Mouse (Mus musculus): ENCODE results near the gene Elf2. TPM values are rescaled to one million over a fixed set of nuclear protein-coding genes. Genes with fewer than 3 reads are reported as not detected.

Elf2 gene
- polyA plus RNA-seq (2015; fragmentation: Nextera tagmentation; extraction: Ambion mirVana) = 43.4 and 53.5 TPM in 2 replicates

DNA sequence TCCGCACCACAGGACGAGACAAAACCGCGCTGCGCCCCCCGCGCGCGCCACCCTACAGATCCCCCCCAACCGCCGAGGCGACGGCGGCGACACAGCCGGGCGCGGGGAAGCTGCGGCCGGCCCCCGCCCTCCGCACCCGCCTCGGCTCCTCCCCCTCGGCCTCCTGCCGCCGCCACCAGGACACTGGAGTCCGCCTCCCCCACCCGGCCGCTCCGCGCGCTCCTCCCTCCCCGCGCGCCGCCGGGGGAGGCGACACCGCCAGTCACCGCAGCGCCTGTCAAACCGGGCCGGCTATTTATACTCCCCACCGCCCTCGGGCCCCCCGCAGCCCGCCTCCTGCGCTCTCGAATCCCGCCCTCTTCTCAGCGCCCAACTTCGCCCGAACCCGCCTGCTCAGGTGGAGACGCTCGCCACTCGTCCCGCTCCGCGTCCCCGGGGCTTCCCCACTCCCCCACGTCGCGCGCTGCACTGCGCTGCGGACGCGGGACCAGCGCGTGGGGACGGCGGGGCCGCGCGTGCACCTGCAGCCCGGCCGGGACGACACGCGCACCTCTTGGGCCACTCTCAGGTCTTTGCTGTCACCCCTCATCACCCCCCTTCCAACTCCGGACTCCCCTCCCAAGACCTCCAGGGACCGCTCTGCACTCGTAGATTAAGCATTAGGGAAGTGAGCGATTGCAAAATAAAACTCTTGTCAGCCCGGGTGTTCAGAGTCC lies at the start of gene Elf2:
TSS of gene Elf2 (minus strand) at position 112 of the 716 bp plus-strand sequence.
- Histone ChIP-seq H3K27me3 (replicated peaks; ENCODE audit: control insufficient read depth, insufficient read depth, low read length) (no peaks in the 10 kb centered on the region), H3K27ac (ENCODE audit: low read length) (peak within 1 kb of the TSS; percentile 96), H3K4me1 (ENCODE audit: control insufficient read depth, insufficient read depth, low read length) (no peaks in the 10 kb centered on the region), H3K9me3 (ENCODE audit: control insufficient read depth, low read length) (no peaks in the 10 kb centered on the region), H3K36me3 (ENCODE audit: control insufficient read depth, insufficient read depth, low read length) (no peaks in the 10 kb centered on the region), H3K9ac (ENCODE audit: low read depth, low read length) (peak within 1 kb of the TSS; percentile 94), H3K4me3 (ENCODE audit: low read length) (peak within 1 kb of the TSS; percentile 90), H3K4me2 (ENCODE audit: low read depth, low read length) (peak within 1 kb of the TSS; percentile 89)
- WGBS = 0% methylated on average over 78 of the region's 87 CpGs
- peak; percentile 88 for ATAC-seq

- Histone ChIP-seq H3K27me3 (replicated peaks; ENCODE audit: control insufficient read depth, insufficient read depth, low read length) (no peaks in the 10 kb centered on the region), H3K27ac (ENCODE audit: low read length) (no peak overlapping the region), H3K9ac (ENCODE audit: low read depth, low read length) (0 out of 2 replicates have a peak overlapping the region, but pooled peaks have one; percentile 0), H3K4me2 (ENCODE audit: low read depth, low read length) (peak overlapping the region; percentile 13), H3K36me3 (ENCODE audit: control insufficient read depth, insufficient read depth, low read length) (no peaks in the 10 kb centered on the region), H3K9me3 (ENCODE audit: control insufficient read depth, low read length) (no peaks in the 10 kb centered on the region), H3K4me1 (ENCODE audit: control insufficient read depth, insufficient read depth, low read length) (no peaks in the 10 kb centered on the region; the same call in 1 of the 2 replicates), H3K4me3 (ENCODE audit: low read length) (no peak overlapping the region)
- peak; percentile 72; the same call in 1 of the 2 replicates for ATAC-seq
- WGBS = 4% methylated on average over 13 of the region's 13 CpGs
Measured at GRCm38 (mm10) chr3:51388904-51389303, 48.4 kb upstream of the Elf2 start.

DNA sequence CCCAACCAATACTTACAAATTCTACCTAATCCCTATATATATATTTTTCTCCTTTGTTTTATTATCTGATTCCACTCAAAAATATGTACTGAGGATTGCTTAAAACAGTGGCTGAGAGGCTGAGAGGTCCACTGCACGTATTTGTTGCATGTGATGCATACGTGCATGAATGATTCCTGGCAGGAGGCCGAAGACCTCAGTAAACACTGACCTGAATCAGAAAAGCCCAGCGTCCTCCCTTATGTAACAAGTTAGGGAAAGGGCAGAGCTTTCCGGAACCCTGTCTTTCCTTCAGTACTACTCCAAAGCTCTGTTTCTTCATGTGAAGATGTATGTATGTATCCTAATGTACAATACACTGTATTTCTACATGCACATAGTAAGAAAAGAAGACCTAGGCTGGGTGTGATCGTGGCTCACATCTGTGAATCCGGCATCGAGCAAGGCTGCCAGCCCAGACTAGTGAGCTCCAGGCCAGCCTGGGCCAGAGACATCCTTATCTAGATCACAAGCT lies 47.5 kb upstream of the Elf2 start:
- H3K27me3 ChIP-seq (replicated peaks; ENCODE audit: control insufficient read depth, insufficient read depth, low read length) = no peaks in the 10 kb centered on the region
- ATAC-seq = no peak
- H3K4me2 ChIP-seq (ENCODE audit: low read depth, low read length) = no peak overlapping the region
- WGBS = 63% methylated on average over 8 of the region's 8 CpGs
- no peak overlapping the region for H3K4me3 ChIP-seq (ENCODE audit: low read length)
- H3K4me1 ChIP-seq (ENCODE audit: control insufficient read depth, insufficient read depth, low read length) = no peaks in the 10 kb centered on the region; the same call in 1 of the 2 replicates
- no peaks in the 10 kb centered on the region for H3K9me3 ChIP-seq (ENCODE audit: control insufficient read depth, low read length)
- no peaks in the 10 kb centered on the region for H3K36me3 ChIP-seq (ENCODE audit: control insufficient read depth, insufficient read depth, low read length)
- no peak overlapping the region for H3K9ac ChIP-seq (ENCODE audit: low read depth, low read length)
- no peak overlapping the region for H3K27ac ChIP-seq (ENCODE audit: low read length)

GRCm38 (mm10) chr3:51387134-51387451 lies 46.6 kb upstream of the Elf2 start:
- Histone ChIP-seq H3K9ac (ENCODE audit: low read depth, low read length) (no peak overlapping the region), H3K4me2 (ENCODE audit: low read depth, low read length) (no peak overlapping the region), H3K4me3 (ENCODE audit: low read length) (no peak overlapping the region), H3K9me3 (ENCODE audit: control insufficient read depth, low read length) (no peaks in the 10 kb centered on the region), H3K27ac (ENCODE audit: low read length) (no peak overlapping the region), H3K36me3 (ENCODE audit: control insufficient read depth, insufficient read depth, low read length) (no peaks in the 10 kb centered on the region), H3K4me1 (ENCODE audit: control insufficient read depth, insufficient read depth, low read length) (no peaks in the 10 kb centered on the region; the same call in 1 of the 2 replicates), H3K27me3 (replicated peaks; ENCODE audit: control insufficient read depth, insufficient read depth, low read length) (no peaks in the 10 kb centered on the region)
- WGBS = 73% methylated on average over 3 of the region's 3 CpGs
- no peak for ATAC-seq

GRCm38 (mm10) chr3:51386441-51387133 lies 46.1 kb upstream of the Elf2 start:
- WGBS = 52% methylated on average over 12 of the region's 12 CpGs

DNA sequence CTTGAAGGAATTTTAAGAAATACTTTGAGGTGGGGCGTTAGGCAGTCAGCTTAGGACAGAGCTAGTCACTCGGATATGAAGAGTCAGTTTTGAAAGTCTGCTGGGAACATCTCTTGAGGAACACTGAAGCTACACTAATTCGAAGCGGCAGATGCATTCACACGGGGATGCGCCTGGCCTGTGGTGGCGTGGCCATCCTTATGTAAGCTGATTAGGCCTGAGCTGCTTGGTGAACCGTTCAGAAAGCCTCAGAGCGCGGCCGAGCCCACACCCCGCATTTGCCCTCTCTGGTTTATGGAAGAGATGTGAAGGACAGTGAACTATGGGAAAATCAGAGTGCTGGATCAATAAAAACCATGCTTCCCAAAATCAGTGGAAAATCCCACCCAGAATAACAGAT lies 42.9 kb upstream of the Elf2 start:
- no peak overlapping the region for H3K4me3 ChIP-seq (ENCODE audit: low read length)
- H3K36me3 ChIP-seq (ENCODE audit: control insufficient read depth, insufficient read depth, low read length) = no peaks in the 10 kb centered on the region
- H3K27me3 ChIP-seq (replicated peaks; ENCODE audit: control insufficient read depth, insufficient read depth, low read length) = no peaks in the 10 kb centered on the region
- H3K27ac ChIP-seq (ENCODE audit: low read length) = no peak overlapping the region
- no peaks in the 10 kb centered on the region for H3K9me3 ChIP-seq (ENCODE audit: control insufficient read depth, low read length)
- WGBS = 80% methylated on average over 12 of the region's 12 CpGs
- peaks cover 2% of the 10 kb centered on the region; the same call in 1 of the 2 replicates for H3K4me1 ChIP-seq (ENCODE audit: control insufficient read depth, insufficient read depth, low read length)
- ATAC-seq = no peak
- no peak overlapping the region for H3K9ac ChIP-seq (ENCODE audit: low read depth, low read length)
- H3K4me2 ChIP-seq (ENCODE audit: low read depth, low read length) = no peak overlapping the region

More at GRCm38 (mm10) chr3:51386441-51387133, 46.1 kb upstream of the Elf2 start:
- no peak overlapping the region for H3K9ac ChIP-seq (ENCODE audit: low read depth, low read length)
- H3K9me3 ChIP-seq (ENCODE audit: control insufficient read depth, low read length) = no peaks in the 10 kb centered on the region
- H3K4me1 ChIP-seq (ENCODE audit: control insufficient read depth, insufficient read depth, low read length) = no peaks in the 10 kb centered on the region; the same call in 1 of the 2 replicates
- no peak overlapping the region for H3K27ac ChIP-seq (ENCODE audit: low read length)
- H3K36me3 ChIP-seq (ENCODE audit: control insufficient read depth, insufficient read depth, low read length) = no peaks in the 10 kb centered on the region
- H3K4me2 ChIP-seq (ENCODE audit: low read depth, low read length) = no peak overlapping the region
- ATAC-seq = no peak
- H3K4me3 ChIP-seq (ENCODE audit: low read length) = no peak overlapping the region
- no peaks in the 10 kb centered on the region for H3K27me3 ChIP-seq (replicated peaks; ENCODE audit: control insufficient read depth, insufficient read depth, low read length)

DNA sequence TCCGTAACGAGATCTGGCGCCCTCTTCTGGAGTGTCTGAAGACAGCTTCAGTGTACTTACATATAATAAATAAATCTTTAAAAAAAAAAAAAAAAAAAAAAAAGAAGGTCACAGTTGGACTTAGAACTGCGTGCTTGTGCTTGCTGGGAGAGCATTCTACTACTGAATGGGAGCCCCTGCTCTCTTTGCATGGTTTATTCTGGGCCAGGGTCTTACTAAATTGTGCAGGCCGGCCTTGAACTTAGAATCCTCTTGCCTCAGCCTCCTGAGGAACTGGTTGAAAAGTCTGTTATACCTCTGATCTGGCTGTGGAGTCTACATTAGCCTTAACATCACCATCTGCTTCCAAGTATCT lies 40.2 kb upstream of the Elf2 start:
- peaks cover 4% of the 10 kb centered on the region; the same call in 1 of the 2 replicates for H3K4me1 ChIP-seq (ENCODE audit: control insufficient read depth, insufficient read depth, low read length)
- no peak overlapping the region for H3K9ac ChIP-seq (ENCODE audit: low read depth, low read length)
- no peak for ATAC-seq
- H3K4me2 ChIP-seq (ENCODE audit: low read depth, low read length) = no peak overlapping the region
- no peaks in the 10 kb centered on the region for H3K9me3 ChIP-seq (ENCODE audit: control insufficient read depth, low read length)
- H3K4me3 ChIP-seq (ENCODE audit: low read length) = no peak overlapping the region
- H3K27ac ChIP-seq (ENCODE audit: low read length) = no peak overlapping the region
- 76% methylated on average over 2 of the region's 5 CpGs for WGBS
- no peaks in the 10 kb centered on the region for H3K36me3 ChIP-seq (ENCODE audit: control insufficient read depth, insufficient read depth, low read length)
- H3K27me3 ChIP-seq (replicated peaks; ENCODE audit: control insufficient read depth, insufficient read depth, low read length) = no peaks in the 10 kb centered on the region

DNA sequence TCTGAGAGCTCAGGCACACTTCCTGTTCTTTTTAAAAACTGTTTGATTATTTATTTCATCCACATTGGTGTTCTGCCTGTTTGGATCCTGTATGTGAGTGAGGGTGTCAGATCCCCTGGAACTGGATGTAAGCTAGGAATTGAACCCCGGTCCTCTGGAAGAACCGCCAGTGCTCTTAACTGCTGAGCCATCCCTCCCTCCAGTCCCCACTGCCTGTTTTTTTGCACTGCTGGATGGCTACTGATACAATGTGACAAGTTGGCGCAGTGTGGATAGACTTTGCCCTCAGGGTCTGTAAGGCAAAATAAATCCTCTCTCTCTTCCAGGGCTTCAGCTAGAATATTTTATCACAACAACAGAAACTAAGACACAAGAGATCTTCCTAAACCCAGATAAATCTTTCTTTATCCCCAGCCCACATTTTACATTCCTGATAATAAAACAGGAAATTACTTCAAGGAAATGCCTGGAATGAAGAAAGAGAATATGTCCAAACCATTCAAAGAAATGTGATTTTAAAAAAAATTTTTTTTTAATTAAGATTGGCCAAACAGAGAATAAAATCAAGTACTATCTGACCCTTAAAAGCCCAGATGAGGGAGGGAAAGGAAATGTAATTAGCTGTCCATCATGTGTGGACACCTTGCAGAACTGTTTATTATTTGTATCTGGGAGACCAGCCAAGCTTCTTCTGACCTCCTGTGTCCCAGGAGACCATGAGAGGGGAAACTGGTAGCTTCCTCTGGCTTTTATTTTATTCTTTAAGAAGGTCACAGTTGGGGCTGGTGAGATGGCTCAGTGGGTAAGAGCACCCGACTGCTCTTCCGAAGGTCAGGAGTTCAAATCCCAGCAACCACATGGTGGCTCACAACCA lies 39.6 kb upstream of the Elf2 start:
- no peak overlapping the region for H3K27ac ChIP-seq (ENCODE audit: low read length)
- H3K36me3 ChIP-seq (ENCODE audit: control insufficient read depth, insufficient read depth, low read length) = no peaks in the 10 kb centered on the region
- peak; percentile 9; the same call in 1 of the 2 replicates for ATAC-seq
- whole genome bisulfite sequencing = 81% methylated on average over 5 of the region's 5 CpGs
- no peak overlapping the region for H3K4me2 ChIP-seq (ENCODE audit: low read depth, low read length)
- H3K9ac ChIP-seq (ENCODE audit: low read depth, low read length) = no peak overlapping the region
- H3K4me1 ChIP-seq (ENCODE audit: control insufficient read depth, insufficient read depth, low read length) = peaks cover 4% of the 10 kb centered on the region; the same call in 1 of the 2 replicates
- H3K27me3 ChIP-seq (replicated peaks; ENCODE audit: control insufficient read depth, insufficient read depth, low read length) = no peaks in the 10 kb centered on the region
- no peak overlapping the region for H3K4me3 ChIP-seq (ENCODE audit: low read length)
- H3K9me3 ChIP-seq (ENCODE audit: control insufficient read depth, low read length) = no peaks in the 10 kb centered on the region

DNA sequence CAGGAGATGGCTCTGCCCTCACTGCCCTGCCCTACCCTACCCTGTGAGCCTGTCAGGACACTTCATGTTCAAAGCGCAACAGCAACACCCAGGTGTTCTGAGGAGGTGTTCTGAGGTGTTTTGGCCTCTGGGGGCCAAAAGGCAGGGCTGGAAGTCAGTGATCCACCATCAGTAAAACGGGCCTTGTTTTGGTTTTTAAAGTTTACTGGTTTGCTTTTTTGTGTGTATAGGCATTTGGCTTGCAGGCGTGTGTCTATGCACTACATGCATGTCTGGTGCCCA lies 38.1 kb upstream of the Elf2 start:
- no peak overlapping the region for H3K27ac ChIP-seq (ENCODE audit: low read length)
- H3K9me3 ChIP-seq (ENCODE audit: control insufficient read depth, low read length) = no peaks in the 10 kb centered on the region
- WGBS = 81% methylated on average over 3 of the region's 3 CpGs
- H3K27me3 ChIP-seq (replicated peaks; ENCODE audit: control insufficient read depth, insufficient read depth, low read length) = no peaks in the 10 kb centered on the region
- no peaks in the 10 kb centered on the region for H3K36me3 ChIP-seq (ENCODE audit: control insufficient read depth, insufficient read depth, low read length)
- H3K4me2 ChIP-seq (ENCODE audit: low read depth, low read length) = peak overlapping the region; percentile 57
- no peak for ATAC-seq
- H3K9ac ChIP-seq (ENCODE audit: low read depth, low read length) = peak overlapping the region; percentile 44; the same call in 1 of the 2 replicates
- H3K4me1 ChIP-seq (ENCODE audit: control insufficient read depth, insufficient read depth, low read length) = peaks cover 4% of the 10 kb centered on the region; the same call in 1 of the 2 replicates
- peak overlapping the region; percentile 43 for H3K4me3 ChIP-seq (ENCODE audit: low read length)

Measured in intestine, embryonic 16.5 days (tissue).